Mouse (Mus musculus): ENCODE measurements at regions not wholly inside any gene's neighbourhood (a gene's known extent, or its start where the extent isn't known, plus 50 kb on each side); places are given as distances from the start of the nearest gene placed in this dataset.

DNA sequence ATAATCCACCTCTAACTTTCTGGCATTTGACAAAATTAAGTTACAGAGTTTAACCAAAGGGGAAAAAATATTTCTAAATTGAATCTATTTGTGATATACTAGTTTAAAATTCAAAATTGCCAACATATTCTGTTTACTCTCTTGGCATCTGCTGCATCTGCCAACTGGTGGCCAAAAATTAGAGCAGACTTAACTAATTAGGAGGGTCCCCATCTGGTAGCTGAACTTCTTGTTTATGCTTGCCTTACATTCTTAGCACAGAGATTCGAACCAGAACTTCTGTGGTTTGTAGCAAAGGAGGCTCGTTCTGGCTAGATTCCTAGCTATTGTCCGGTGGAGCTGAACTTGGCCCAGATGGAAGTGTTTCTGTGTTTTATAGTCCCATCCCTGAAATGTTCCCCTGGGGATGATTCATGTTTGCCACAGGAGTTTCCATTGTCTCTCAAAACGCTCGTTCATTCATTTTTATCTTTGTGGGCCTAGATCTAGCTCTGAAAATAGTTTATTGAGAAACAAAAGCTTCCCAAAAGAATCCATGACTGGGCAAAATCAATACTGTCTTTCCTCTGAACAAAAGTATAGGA is 3461.5 kb upstream of the Gm7489 start:
- no peak for DNase-seq

DNA sequence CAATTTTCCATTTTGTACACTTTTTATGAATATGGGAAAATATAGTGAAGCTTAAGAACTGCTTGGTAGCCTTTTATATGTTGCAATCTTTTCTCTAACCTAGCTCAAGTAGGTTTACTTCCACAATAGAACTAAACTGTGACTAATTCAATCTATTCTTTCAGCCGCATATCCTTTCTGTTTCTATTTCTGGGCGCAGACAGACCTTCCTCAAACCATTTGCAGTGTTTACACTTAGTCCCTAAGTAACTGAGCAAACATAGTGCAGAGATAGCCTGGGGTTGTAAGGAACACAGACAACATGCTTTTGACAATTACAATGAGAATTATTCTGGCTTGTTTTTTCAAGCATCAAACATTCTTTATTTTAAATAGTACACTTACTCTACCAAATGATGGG is 3435.1 kb upstream of the Gm7489 start:
- DNase-seq = no peak

DNA sequence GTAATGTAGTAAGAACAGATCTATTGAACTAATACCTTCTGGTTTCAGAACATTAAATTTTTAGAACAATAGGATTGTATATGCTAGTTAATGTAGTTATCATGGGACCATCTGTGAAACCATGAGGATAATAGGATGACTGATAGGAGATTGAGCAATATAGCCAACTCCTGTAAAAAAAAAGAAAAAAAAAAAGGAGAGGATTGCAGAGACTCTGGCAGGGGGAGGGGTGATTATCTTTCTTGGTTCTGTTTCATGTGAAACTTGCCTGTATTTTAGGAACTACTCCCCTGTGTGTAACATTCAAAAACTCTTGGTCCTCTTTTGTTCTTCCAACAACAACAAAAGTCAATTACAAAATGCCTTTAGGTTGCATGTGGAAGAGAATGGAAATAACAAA is 3412.1 kb upstream of the Gm7489 start:
- no peak for DNase-seq

DNA sequence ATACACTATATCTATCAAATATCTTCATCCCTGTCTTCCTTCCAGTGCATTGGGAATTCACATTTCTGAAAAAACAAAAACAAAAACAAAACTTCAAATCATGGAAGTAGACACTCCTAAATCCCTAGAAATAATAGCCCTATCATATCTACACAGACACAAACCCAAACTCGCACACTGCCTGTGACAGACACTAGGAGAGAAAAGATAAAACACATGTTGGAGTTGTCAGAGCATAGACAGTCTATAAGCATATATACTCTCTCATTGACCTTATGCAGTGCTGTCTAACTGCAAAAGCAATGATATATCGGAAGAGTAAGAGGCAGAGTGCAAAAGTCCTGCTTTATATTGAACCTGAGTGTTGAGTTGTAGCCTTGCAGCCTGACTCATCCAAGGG is 3386.0 kb upstream of the Gm7489 start:
- DNase-seq = no peak

DNA sequence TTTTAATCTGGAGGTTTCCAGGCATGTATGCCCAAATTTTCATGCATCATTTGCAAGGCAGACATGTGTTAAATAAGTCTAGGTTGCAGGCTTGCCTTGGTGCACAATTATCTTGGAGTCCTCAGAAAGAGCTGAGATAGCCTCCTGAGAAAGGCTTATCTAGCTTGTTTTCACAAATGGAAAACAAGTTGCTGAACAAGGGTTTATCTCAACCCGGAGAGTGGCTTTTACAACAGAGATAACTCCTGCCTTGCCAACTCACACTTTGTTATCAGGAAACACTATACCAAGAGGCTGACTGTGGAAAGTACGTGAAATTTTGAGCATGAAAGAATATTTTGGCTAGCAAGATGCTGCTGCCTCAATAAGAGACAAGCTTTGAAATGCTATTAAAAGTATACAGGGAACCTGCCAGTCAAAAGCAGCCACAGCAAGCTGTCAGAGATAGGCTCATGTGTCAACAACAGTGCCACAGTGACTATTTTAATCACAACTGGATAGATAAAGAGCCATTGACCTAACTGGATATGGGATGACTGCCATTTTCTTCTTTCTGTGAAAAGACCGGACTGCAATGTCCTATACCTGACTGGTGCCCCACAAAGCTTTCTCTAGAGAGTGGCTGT is 3376.6 kb upstream of the Gm7489 start:
- no peak for DNase-seq

DNA sequence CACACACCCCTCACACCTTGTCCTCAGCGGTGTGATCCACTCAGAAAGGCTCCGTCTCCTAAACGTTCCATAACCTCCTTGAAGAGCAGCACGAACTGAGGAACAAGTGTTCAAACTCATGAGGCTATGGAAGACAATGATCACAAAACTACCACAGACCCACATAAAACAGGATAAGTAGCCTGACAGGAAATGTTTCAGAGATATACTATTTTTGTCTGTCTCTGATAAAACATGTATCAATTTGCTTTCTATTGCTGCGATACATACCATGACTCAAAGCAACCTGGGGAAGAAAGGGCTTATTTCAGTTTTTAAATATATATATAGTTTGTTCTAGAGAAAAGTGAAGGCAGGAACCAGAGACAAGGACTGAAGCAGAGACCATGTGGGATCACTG is 3371.7 kb upstream of the Gm7489 start:
- no peak for DNase-seq

DNA sequence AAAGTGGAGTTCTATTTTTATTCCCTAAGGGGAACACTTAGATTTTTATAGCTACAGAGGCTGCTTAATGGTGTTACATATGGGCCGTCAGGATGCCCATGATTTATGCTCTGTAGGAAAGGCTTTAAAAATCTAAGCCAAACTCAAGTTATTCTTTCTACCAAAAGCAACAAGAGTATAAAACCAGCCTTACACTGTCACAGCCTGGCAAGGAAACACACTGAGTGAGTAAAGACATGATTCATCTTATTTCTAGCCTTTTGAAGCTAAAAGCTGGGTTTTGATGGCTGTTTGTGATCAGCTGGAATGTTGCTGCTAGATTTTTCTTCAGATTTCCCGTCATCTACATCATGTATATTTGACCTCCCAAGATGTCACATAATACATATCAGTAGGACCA is 3359.9 kb upstream of the Gm7489 start:
- no peak for DNase-seq

DNA sequence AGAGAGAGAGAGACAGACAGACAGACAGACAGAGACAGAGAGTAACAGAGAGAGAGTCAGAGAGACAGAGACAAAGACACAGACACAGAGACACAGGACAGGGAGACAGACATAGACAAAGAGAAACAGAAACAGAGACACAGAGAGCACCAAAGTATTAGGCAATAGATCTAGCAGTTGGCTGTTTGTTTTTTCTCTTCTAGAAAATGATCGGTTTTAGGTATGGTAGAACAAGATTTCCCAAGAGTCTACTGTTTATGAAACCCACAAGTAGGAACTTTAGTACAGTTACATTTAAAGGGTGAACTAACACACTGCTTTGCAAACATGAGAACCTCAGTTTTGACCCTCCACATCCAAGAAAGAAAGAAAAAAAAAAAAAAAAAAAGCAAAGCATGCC is 3350.2 kb upstream of the Gm7489 start:
- no peak for DNase-seq

DNA sequence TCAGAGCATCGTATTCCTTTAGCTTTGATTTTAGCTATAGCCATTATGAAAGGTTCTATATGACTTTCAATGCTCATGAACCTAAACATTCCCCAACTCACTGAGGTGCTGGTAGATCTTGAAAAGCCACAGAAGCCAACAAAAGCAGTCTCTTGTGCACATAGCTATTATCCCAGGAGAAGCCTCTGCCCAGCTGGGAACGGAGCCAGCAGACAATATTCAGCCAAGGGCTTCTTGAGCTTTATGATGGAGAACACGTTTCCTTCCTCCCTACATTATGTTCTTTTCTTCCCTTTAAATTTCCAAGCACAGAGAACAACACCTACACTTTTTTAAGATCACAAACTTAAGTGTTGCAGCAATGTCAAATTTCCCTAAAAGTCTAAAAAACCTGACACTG is 3321.1 kb upstream of the Gm7489 start:
- DNase-seq = no peak

DNA sequence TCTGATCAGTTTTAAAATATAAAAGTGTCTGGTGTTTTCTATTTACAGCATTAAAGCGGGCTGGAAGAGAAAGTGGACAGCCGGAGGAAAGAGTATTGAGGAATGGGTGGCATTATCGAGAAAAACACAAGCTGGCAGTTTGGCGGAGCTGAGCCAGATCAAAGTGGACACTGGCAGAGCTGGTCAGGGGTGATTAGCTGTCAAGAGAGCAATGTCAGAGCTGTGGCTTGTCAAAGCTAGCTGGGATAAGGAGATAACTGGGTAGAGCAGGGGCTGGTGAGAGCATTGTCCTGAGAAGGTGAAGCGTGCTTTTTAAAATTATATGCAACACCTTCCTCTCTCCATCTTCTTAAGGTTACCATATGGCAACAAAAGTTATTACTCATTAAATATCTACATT is 3303.9 kb upstream of the Gm7489 start:
- no peak for DNase-seq

DNA sequence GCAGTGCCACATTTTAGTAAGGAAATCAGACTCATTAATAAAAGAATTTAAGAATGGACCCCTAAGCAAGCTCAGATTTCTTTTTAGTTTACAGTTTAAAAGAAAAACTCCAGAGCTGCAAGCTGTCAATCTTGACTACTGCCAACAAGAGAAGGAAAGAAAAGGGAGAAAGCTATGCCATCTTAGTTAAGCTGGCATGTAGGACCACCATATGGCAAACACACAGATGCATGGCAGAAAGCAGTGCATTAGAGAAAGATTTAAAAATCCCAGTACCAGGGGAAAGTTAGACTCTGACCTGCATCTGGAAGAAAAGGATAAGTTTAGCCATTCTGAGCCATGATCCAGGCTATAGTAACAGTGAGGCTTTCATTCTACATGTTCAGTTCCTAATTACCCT is 3300.8 kb upstream of the Gm7489 start:
- no peak for DNase-seq

DNA sequence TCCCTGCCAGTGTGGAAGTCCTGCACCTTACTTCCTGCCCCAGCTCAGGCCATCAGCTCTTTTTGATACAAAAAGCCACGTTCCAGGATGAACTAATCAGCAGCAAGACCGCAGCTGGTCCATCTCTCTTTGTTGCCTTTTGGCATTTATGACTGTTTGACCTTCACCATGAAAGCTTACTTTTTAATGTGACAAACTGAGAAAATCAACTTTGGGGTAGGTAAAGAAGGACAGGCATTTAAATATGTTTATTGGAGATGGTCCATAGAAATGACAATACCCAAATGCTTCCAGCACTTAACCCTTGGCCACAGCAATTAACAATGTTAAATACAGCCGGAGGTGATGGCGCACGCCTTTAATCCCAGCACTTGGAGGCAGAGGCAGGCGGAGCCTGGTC is 3299.2 kb upstream of the Gm7489 start:
- no peak for DNase-seq

Measured in gastrocnemius, postnatal 25 days (tissue).